Mouse (Mus musculus): ENCODE results near the gene Prph2. TPM values are rescaled to one million over a fixed set of nuclear protein-coding genes. Genes with fewer than 3 reads are reported as not detected.

Prph2 gene
- total RNA-seq, 4 experiments from 2014 or later, result not detected

DNA sequence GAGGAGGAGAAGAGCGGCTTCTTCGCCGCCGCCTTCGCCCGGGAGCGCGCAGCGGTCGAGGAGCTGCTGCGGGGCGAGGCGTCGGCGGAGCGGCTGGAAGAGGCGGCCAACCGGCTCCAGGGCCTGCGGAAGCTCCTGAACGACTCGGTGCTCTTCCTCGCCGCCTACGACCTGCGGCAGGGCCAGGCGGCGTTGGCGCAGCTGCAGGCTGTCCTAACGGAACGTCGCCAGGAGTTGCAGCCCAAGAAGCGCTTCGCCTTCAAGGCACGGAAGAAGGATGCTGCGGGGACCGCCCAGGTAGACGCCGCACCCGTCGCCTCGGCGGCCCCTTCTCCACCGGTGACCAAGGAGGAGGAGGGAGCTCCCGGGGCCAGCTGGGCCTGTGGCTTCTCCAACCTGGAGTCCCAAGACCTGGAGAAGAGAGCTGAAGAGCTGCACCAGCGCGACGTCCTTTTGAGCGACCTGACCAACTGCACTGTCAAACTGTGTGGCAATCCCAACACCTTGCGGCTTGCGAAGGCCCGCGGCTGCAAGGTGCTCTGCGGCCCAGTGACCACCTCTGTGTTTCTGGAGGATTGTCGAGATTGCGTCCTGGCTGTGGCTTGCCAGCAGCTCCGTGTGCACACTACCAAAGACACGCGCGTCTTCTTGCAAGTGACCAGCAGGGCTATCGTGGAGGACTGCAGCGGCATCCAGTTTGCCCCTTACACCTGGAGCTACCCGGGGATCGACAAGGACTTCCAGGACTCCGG, 19.2 kb upstream of the Prph2 start:
- DNase-seq (ENCODE audit: low spot score in 2 of 2), result peak in 1 of 2 experiments; percentile 34

DNA sequence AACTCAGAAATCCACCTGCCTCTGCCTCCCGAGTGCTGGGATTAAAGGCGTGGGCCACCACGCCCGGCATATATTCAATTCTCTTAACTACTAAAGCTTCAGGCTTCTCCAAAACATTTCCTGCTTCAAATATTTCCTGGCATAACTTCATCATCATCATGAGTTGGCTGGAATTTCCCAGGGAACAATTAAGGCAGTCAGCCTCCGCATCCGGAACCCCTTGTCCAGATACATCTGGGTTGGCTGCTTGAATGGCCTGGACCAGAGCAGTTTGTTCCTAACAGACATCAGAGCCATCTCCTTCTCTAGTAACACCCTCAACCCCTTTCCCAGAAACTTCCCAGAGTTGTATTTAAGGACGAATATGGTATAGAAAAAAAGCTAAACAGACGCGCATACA, 14.8 kb upstream of the Prph2 start:
- no peak for DNase-seq (ENCODE audit: low spot score in 2 of 2)

GRCm38 (mm10) chr17:46897221-46897950, 12.9 kb upstream of the Prph2 start:
- no peak for DNase-seq (ENCODE audit: low spot score in 2 of 2)

DNA sequence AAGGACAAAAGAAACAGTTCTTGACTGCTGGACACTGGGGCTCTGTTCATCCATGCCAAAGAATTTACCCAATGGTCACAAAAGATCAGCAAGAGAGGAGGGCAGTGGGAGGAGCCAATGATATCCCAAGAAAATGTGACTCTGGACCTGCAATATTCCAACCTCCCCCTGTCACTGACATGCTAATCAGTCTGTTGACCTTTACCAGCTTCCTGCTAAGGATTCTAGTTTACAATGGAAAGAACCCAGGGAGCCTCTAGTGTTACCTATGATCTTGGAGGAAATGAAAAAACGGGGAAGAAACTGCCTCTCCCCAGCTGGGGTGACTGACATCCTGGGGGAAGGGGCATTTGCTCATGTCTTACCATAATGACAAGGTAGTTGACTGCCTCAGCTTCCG, 9.3 kb upstream of the Prph2 start:
- no peak for DNase-seq (ENCODE audit: low spot score in 2 of 2)

- peak; percentile 52 to 68 for DNase-seq (ENCODE audit: low spot score in 2 of 2)
Observed at GRCm38 (mm10) chr17:46903876-46904490, 6.3 kb upstream of the Prph2 start.

DNA sequence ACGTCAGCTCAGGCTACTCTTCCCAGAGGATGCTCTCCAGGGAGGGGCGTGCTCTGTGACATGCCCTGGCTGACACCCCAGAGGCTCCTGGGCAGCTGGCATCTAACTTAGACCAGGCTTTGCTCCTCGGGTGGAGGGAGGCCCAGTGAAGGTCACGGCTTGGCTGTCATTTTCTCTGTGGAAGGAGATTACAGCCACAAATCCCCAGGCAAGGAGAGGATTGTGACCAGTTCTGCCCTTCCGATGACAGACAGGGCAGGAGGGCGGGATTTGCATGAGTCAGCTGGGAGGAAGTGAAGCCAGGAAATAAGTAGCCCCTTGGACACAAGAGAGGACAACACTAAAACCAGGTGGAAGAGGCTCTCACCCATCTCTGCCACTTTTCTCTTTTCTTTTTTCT, 2.1 kb downstream of the Prph2 start:
- no peak for DNase-seq (ENCODE audit: low spot score in 2 of 2)

- DNase-seq (ENCODE audit: low spot score in 2 of 2), result no peak
Observed at GRCm38 (mm10) chr17:46915129-46915528, 4.9 kb downstream of the Prph2 start.

DNA sequence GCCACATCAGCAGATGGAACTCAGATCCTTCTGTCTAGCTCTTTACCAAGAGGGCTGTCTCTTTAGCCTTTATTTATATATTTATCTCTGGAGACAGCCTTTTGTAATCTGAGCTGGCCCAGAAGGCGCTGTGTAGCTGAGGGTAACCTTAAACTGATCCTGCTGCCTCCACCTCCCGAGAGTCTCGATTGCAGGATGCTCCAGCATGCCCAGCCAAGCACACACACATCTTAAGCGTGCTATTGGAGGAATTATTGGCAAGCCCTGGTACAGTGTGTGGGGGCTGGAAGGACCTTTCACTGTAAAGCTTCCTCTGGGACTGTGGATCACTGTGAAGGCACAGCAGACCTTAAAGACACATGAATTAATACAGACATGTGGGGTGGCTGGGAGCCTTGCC, 8.7 kb downstream of the Prph2 start:
- DNase-seq (ENCODE audit: low spot score in 2 of 2), result no peak

DNA sequence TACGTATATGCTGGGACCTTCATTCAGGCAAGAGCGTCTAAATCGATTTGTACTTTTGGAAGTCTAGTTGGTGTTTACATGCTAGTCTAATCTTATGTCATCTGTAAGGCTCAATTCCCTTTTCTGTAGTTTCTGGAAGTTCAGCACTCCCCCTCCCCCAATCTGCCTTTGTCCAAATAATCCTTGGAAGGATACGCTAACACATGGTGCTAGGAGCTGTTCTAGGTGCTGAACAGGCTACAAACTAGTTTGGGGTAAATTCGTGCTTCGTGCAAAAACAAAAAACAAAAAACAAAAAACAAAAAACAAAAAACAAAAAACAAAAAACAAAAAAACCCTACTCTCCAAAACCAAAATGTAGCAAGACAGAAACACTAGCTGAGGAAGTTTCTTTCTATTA, 10.6 kb downstream of the Prph2 start:
- no peak for DNase-seq (ENCODE audit: low spot score in 2 of 2)

DNA sequence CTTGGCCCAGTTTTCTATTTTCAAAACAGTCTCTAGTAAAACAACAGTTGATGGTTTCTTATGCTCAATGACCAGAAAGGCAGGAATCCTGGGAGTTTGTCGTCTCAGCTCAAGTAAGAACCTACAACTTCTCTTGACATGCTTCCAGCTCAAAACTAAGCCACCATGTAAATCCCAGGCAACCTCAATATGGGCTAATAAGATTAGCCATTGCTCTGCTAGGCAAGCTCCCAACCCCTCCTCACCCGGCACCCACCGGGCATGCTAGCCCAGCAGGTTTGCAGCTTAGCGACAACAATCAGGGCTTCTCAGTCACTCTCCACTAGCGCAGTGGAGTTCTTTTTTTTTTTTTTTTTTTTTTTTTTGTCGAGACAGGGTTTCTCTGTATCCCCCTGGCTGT, 15.9 kb downstream of the Prph2 start:
- DNase-seq (ENCODE audit: low spot score in 2 of 2), result no peak

- no peak for DNase-seq (ENCODE audit: low spot score in 2 of 2)
Observed at GRCm38 (mm10) chr17:46926941-46927340, 16.7 kb downstream of the Prph2 start.

DNA sequence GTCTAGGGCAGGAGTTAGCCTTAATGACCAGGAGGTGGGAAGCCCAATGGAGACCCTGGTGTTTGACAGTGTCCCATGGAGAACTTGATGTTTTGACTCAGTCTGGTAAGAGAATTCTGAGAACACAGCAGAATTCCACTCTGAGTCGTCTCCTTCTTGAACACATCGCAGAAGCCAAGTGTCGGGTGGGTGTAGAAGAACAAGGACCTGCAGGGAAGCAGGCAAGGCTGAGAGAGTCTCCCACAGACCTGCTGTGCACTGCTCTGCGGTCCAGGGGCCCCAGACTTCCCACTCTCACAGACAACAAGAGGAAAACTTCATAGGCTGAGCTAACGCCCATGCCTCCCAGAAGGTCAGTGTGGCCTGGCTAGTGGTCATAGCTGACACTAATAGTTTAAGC, 17.5 kb downstream of the Prph2 start:
- DNase-seq (ENCODE audit: low spot score in 2 of 2), result no peak

DNA sequence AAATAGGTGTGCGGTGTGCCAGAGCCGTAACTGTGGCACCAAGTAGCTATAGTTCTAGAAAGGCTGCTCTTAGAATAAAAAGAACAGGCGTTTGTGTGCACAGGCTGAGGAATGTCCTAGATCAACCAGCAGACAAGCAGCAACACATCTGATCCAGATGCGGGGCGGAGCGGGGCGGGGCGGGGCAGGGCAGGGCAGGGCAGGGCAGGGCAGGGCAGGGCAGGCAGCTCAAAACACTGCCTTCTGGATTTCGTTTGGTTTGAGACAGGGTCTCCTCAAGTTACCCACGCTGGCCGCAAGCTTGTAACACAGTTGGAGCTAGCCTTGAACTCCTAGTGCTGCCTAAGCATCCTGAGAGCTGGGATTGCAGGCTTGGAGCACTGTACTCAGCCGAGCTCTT, 19.0 kb downstream of the Prph2 start:
- DNase-seq (ENCODE audit: low spot score in 2 of 2), result no peak

- DNase-seq (ENCODE audit: low spot score in 2 of 2), result no peak
Observed at GRCm38 (mm10) chr17:46929897-46930296, 19.6 kb downstream of the Prph2 start.

- no peak for DNase-seq (ENCODE audit: low spot score in 2 of 2)
Observed at GRCm38 (mm10) chr17:46932961-46933360, 22.7 kb downstream of the Prph2 start.

- DNase-seq (ENCODE audit: low spot score in 2 of 2), result no peak
Observed at GRCm38 (mm10) chr17:46933557-46934348, 23.5 kb downstream of the Prph2 start.

DNA sequence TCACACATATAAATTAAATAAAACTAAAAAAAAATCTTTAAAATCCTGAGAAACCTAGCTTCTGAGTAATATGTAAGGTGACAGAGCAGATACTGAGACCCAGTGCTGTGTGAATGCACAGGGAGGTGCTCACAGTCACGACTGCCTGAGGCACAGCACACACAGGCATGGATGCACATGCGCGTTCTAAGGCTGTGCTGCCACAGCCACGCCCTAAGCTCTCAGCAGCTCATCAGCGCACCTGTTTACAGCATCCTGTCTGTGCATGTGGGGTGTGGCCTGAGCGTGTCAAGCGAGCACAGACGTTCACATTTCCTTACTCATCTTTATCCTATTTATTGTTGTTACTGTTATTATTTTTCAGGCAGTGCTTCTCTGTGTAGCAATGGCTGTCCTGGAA, 30.2 kb downstream of the Prph2 start:
- no peak for DNase-seq (ENCODE audit: low spot score in 2 of 2)

GRCm38 (mm10) chr17:46942421-46942820, 32.2 kb downstream of the Prph2 start:
- DNase-seq (ENCODE audit: low spot score in 2 of 2), result no peak

DNA sequence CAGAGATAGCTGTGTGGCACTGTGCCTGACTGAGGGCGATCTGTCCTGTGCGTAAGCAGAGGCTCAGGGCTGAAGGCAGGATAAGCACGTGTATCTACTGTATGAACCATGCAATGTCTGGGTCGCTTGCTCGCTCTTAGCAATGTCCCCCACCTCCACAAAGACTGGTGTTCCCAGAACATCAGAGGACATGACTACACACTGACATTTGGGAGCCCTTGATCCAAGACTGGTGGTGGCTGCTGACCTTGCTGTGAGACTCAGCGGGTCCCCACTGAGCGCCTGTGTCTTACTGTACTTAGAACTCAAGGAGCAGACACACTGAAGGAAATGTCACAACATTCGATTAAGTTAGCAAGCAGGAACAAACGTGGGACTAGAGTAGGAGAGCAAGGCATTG, 36.0 kb downstream of the Prph2 start:
- no peak for DNase-seq (ENCODE audit: low spot score in 2 of 2)

- no peak for DNase-seq (ENCODE audit: low spot score in 2 of 2)
Observed at GRCm38 (mm10) chr17:46958045-46958444, 47.8 kb downstream of the Prph2 start.

DNA sequence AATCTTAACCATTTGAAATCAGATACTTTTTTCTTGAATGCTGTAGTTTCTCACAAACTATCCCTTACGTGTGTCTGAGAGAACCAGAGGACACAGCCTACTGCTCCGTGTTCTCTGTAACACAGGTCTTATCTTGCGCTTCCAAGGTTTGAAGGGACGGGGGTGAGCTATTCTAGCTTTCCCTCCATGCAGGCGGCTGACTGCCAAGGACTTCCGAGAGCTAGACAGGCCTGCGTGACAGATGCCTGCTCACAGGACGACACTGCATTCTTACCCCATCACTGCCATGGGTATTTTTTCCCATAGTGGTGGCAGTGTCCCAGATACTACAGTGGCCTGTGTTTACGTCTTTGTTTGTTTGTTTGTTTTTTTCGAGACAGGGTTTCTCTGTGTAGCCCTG, 50.0 kb downstream of the Prph2 start:
- DNase-seq (ENCODE audit: low spot score in 2 of 2), result no peak

DNA sequence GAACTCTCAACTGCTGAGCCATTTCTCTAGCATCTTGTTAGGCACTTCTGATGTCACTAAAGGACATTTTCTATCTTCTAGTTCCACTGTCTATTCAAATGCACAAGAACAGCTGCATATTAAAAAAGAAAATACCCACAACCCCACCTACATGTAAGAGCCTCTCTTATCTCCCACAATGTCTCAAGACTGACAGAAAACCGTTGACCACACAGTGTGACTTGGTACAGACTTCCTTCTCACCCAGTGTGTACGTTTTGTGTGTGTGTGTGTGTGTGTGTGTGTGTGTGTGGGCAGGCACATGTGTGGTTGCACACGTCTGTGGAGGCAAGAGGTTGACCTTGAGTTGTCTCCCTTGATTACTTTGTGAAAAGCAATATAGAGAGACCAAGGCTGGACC, 51.9 kb downstream of the Prph2 start:
- DNase-seq (ENCODE audit: low spot score in 2 of 2), result no peak

Measured in gastrocnemius, adult 8-10 months (tissue).